Mouse (Mus musculus): ENCODE data around the gene Mbd5. TPM values are rescaled to one million over a fixed set of nuclear protein-coding genes. Genes with fewer than 3 reads are reported as not detected.
A peak's percentile ranks its signal among the peaks of the same experiment; 100 is the strongest.
"Not testable (repeated sequence)": the region's sequence is repeated elsewhere in the genome, so short reads cannot be mapped to it uniquely, and the experiment has no call there.

The Mbd5 gene
- polyA plus RNA-seq, 1 experiment from 2014 or later: 19.6 TPM

DNA sequence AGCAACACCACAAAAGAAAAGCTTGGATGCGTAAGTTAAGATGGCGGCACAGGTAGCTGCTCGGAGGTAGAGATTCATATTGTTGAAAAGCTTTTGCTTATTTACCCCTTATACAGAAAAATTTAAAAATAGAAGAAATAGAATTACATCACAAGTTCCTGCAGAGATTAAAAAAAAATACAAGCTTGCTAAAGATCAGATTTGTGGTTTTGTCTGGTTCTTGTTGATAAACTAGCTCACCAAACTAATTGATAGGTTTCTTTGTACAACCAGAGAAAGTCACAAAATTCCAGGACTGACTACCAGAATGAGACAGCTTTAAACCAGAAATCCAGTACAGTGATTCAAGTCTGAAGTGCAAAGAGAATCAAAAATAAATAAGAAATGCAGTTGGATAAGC is 242.4 kb downstream of the Mbd5 start:
- Histone ChIP-seq H3K4me1 (no peaks in the 10 kb centered on the region), H3K27me3 (ENCODE audit: poor library complexity, severe bottlenecking) (no peaks in the 10 kb centered on the region), H3K27ac (no peak overlapping the region), H3K36me3 (replicated peaks) (no peaks in the 10 kb centered on the region), H3K4me3 (no peak overlapping the region), H3K9me3 (no peaks in the 10 kb centered on the region)
- 98% methylated on average over 3 of the region's 3 CpGs for WGBS
- no peak for DNase-seq (ENCODE audit: extremely low spot score, low spot score)

DNA sequence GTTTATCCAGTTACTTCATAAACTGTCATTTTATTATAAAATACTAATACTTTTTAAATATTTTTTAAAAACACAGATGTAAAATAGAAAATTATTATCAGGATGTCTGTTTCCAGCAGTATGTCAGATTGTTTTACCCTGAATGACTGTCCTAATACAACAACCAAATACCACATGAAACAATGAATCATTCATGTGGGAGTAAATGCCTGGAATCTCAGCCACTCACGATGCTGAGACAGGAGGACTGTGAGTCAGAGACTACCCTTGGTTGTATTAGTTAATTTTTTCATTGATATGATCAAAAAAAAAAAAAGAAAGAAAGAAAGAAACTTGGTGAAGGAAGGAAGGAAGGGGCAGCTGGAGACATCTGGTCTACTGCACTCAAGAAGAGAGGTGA is 254.8 kb downstream of the Mbd5 start:
- Histone ChIP-seq H3K36me3 (replicated peaks) (no peaks in the 10 kb centered on the region), H3K27me3 (ENCODE audit: poor library complexity, severe bottlenecking) (no peaks in the 10 kb centered on the region), H3K4me3 (no peak overlapping the region), H3K9me3 (no peaks in the 10 kb centered on the region), H3K4me1 (no peaks in the 10 kb centered on the region), H3K27ac (no peak overlapping the region)
- no peak for DNase-seq (ENCODE audit: extremely low spot score, low spot score)
- WGBS: 78% methylated on average over 1 of the region's 1 CpGs

DNA sequence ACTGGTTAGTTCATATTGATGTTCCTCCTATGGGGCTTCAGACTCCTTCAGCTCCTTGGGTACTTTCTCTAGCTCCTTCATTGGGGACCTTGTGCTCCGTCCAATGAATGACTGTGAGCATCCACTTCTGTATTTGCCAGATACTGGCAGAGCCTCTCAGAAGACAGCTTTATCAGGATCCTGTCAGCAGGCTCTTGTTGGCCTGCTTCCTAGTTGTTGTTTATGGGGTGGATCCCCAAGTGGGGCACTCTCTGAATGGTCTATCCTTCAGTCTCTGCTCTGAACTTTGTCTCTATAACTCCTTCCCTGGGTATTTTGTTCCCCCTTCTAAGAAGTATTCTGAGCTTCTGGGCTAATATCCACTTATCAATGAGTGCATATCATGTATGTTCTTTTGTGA is 256.4 kb downstream of the Mbd5 start:
- H3K4me1 ChIP-seq; DNase-seq (ENCODE audit: extremely low spot score, low spot score); H3K27me3 ChIP-seq (ENCODE audit: poor library complexity, severe bottlenecking); H3K27ac ChIP-seq; H3K36me3 ChIP-seq (replicated peaks); H3K4me3 ChIP-seq; H3K9me3 ChIP-seq: not testable (repeated sequence)
- 94% methylated on average over 1 of the region's 1 CpGs for WGBS

DNA sequence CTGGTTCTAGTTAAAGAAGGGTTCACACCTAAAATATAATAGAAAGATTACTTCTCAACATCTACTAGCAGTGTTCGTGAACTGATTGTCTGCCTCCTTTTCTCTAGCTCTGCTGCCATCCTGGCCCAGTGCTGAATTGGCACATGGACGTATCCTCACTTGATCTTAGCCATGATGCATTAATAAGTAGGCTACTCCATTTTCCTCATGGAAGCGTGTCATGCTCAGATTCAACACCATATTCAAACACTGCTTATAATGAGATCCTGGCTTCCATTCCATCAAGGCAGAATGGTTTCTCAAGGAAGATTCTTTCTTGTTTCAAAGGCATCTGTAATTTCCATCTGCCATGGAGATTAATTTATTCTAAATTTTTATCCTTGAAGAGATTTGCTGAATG is 260.0 kb downstream of the Mbd5 start:
- no peak overlapping the region for H3K27ac ChIP-seq
- H3K9me3 ChIP-seq: no peaks in the 10 kb centered on the region
- H3K36me3 ChIP-seq (replicated peaks): no peaks in the 10 kb centered on the region
- H3K4me3 ChIP-seq: no peak overlapping the region
- 92% methylated on average over 3 of the region's 3 CpGs for WGBS
- H3K4me1 ChIP-seq: no peaks in the 10 kb centered on the region
- DNase-seq (ENCODE audit: extremely low spot score, low spot score): no peak
- H3K27me3 ChIP-seq (ENCODE audit: poor library complexity, severe bottlenecking): no peaks in the 10 kb centered on the region

DNA sequence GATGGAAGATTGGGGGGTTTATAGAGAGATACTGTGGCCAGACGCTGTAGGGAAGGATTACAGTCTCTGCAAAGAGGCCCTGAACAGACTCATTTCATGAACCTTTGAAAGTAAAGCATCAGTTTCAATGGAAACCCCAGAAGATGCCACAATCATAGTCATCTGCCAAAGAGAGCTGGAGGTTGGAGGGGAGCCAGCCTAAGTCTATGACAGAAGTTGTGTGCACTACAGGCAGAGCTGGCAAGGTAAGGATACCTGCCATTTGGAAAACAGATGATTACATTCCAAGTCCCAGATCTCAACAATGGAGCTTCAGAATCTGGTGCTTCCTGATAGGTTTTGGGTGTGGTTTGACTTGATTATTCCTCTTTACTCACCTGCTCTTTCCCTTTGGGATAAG is 261.1 kb downstream of the Mbd5 start:
- no peaks in the 10 kb centered on the region for H3K4me1 ChIP-seq
- no peaks in the 10 kb centered on the region for H3K9me3 ChIP-seq
- 92% methylated on average over 1 of the region's 1 CpGs for WGBS
- H3K27me3 ChIP-seq (ENCODE audit: poor library complexity, severe bottlenecking): no peaks in the 10 kb centered on the region
- H3K4me3 ChIP-seq: no peak overlapping the region
- no peaks in the 10 kb centered on the region for H3K36me3 ChIP-seq (replicated peaks)
- DNase-seq (ENCODE audit: extremely low spot score, low spot score): no peak
- no peak overlapping the region for H3K27ac ChIP-seq

DNA sequence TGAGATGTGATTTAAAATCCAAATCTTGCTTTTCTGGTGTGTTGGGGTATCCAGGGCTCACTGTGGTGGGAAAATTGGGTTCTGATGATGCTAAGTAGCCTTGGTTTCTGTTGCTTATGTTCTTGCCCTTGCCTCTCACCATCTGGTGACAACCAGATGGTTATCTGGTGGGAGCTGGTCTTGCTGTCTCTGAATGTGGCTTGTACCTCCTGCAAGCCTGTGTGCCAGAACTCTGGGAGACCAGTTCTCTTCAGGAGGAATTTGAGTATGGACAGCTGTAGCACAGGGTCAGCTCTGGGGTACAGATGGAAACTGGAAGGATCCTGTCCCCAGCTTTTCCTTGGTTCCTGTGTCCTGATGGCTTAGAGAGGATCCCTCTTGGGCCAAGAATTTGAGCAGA is 280.4 kb downstream of the Mbd5 start:
- Histone ChIP-seq H3K27me3 (ENCODE audit: poor library complexity, severe bottlenecking) (no peaks in the 10 kb centered on the region), H3K4me1 (no peaks in the 10 kb centered on the region), H3K9me3 (no peaks in the 10 kb centered on the region), H3K27ac (no peak overlapping the region), H3K4me3 (no peak overlapping the region), H3K36me3 (replicated peaks) (no peaks in the 10 kb centered on the region)
- DNase-seq (ENCODE audit: extremely low spot score, low spot score): no peak

DNA sequence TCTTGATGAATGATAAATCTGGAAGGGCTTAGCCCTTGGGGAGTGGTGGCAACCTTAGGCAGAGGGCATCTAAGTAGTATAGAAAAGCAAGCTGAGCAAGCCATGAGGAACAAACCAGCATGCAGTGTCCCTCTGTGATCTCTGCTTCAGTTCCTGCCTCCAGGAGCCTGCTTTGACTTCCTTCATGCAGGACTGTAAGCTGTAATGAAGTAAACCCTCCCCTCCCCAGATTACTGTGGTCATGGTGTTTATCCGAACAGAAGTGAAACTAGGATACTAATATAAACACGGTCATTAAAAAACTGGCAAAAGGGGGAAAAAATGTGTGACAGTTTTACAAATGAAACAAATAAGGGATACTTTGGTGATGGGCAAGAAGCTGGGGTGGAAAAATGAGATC is 284.8 kb downstream of the Mbd5 start:
- Histone ChIP-seq H3K36me3 (replicated peaks) (0 out of 2 replicates have a peak, but pooled peaks cover 4% of the 10 kb centered on the region), H3K4me1 (no peaks in the 10 kb centered on the region), H3K27me3 (ENCODE audit: poor library complexity, severe bottlenecking) (no peaks in the 10 kb centered on the region), H3K4me3 (no peak overlapping the region), H3K9me3 (no peaks in the 10 kb centered on the region), H3K27ac (no peak overlapping the region)
- WGBS: 91% methylated on average over 2 of the region's 2 CpGs
- DNase-seq (ENCODE audit: extremely low spot score, low spot score): no peak

DNA sequence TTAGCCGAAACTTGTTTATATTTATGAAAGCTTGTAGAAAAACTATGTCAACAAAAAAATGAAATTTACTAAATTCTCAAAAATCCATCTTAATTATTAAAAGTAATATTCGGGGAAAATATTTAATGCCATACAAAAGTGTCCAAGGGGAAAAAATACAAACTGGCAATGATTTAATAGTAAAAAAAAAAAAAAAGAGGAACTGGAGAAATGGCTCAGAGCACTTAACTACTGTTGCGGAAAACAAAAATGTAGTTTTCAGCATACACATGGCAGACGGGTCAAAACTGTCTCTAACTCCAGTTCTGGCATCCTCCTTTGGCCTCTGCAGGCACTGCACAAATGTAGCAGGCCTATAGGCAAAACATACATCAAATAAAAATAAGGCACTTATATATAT is 292.4 kb downstream of the Mbd5 start:
- H3K36me3 ChIP-seq (replicated peaks): no peaks in the 10 kb centered on the region
- H3K27ac ChIP-seq: no peak overlapping the region
- WGBS: 89% methylated on average over 4 of the region's 4 CpGs
- H3K27me3 ChIP-seq (ENCODE audit: poor library complexity, severe bottlenecking): no peaks in the 10 kb centered on the region
- H3K9me3 ChIP-seq: no peaks in the 10 kb centered on the region
- no peak for DNase-seq (ENCODE audit: extremely low spot score, low spot score)
- no peaks in the 10 kb centered on the region for H3K4me1 ChIP-seq
- no peak overlapping the region for H3K4me3 ChIP-seq

DNA sequence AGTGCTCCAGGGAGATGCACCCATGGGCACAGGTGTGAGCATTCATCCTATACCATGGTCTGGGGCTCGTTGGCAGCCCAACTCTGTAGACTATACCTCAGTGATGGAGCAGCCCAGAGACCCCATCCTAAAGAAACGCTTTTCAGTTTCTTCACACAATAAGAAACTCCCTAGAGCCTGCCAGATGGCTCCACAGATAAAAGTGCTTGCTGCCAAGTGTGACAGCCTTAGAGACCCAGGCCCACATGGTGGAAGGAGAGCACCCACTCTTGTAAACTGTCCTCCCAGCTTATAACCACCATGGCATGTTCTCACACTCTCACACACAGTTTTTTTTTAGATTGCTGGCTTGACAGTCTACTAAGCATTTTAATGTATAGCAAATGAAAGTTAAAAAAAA is 314.8 kb downstream of the Mbd5 start:
- H3K4me1 ChIP-seq: no peaks in the 10 kb centered on the region
- 78% methylated on average over 2 of the region's 2 CpGs for WGBS
- no peaks in the 10 kb centered on the region for H3K9me3 ChIP-seq
- no peak overlapping the region for H3K4me3 ChIP-seq
- no peak overlapping the region for H3K27ac ChIP-seq
- no peak for DNase-seq (ENCODE audit: extremely low spot score, low spot score)
- H3K27me3 ChIP-seq (ENCODE audit: poor library complexity, severe bottlenecking): no peaks in the 10 kb centered on the region
- H3K36me3 ChIP-seq (replicated peaks): no peaks in the 10 kb centered on the region

DNA sequence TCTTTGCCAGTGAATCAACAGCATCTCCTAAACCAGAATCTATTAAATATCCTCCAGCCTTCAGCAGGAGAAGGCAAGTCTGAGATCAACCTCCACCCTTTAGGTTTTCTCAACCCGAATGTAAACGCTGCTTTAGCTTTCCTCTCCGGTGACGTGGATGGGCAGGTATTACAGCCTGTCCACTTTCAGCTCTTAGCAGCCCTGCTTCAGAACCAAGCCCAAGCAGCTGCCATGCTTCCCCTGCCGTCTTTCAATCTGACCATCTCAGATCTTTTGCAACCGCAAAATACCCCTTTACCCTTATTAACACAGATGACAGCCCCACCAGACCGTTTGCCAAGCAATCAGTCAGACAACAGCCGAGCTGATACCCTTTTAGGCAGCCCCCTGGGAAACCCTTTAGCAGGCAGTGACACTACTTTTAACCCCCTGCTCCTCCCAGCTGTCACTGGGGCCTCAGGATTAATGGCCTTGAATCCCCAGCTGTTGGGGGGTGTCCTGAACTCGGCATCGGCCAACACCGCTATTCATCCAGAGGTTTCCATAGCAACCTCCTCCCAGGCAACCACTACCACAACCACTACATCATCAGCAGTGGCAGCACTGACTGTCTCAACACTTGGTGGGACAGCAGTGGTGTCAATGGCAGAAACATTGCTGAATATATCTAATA is 323.1 kb downstream of the Mbd5 start:
- no peaks in the 10 kb centered on the region for H3K9me3 ChIP-seq
- peak; percentile 60 for DNase-seq (ENCODE audit: extremely low spot score, low spot score)
- peaks cover 12% of the 10 kb centered on the region for H3K4me1 ChIP-seq
- no peaks in the 10 kb centered on the region for H3K36me3 ChIP-seq (replicated peaks)
- H3K27ac ChIP-seq: 0 out of 2 replicates have a peak overlapping the region, but pooled peaks have one; percentile 35
- 28% methylated on average over 11 of the region's 11 CpGs for WGBS
- H3K4me3 ChIP-seq: 0 out of 2 replicates have a peak overlapping the region, but pooled peaks have one; percentile 12
- no peaks in the 10 kb centered on the region for H3K27me3 ChIP-seq (ENCODE audit: poor library complexity, severe bottlenecking)

DNA sequence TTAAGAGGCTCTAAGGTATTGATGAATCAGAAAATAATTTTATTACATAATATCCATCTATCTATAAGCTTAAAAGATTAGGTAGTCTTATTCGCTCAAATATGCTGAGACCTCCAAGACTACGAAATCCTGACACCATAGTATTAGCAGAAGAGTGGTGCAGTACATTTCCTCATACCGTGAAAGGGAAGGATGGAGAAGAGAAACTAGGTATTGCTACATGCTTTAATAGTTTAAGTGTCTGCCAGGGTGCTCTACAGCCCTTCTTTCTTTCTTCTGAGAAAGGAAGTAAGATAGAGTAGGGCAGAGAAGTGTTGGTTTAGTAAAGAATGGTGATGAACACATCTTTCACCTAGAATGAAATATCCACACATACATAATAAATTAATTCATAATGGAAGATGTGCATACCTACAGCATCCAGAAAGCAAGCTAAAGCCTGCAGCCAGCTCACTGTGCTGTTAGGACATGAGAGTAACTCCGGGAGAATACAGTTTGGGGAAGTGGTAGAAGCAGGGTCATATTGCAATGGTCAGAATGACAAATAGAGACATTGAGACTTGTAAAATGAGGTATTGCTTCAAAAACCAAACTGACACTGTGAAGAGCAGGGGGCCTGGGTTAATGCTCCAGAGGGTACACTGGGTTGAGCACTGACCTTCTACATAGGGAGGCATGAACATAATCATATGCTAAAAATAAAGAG is 326.9 kb downstream of the Mbd5 start:
- Histone ChIP-seq H3K4me3 (no peak overlapping the region), H3K27me3 (ENCODE audit: poor library complexity, severe bottlenecking) (no peaks in the 10 kb centered on the region), H3K36me3 (replicated peaks) (no peaks in the 10 kb centered on the region), H3K4me1 (peaks cover 12% of the 10 kb centered on the region), H3K27ac (no peak overlapping the region), H3K9me3 (no peaks in the 10 kb centered on the region)
- no peak for DNase-seq (ENCODE audit: extremely low spot score, low spot score)
- WGBS: 88% methylated on average over 4 of the region's 4 CpGs

DNA sequence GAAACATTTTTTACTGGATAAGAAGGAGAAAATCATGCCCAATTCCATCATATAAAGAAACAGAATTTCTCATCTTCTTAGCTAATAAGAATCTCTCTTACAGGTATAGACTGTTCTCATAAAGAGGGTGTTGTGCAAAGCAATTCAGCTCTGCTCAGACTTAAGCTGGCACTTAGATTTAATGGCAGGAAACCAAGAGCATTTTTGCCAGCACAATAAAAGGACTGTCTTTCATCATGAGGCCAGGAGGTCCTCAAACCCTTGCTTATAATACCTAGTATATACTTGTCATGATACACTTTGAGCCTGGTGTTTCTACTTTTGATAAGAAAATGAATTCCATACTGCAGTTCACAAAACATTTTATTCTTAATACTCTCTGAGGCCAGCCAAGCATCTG is 331.2 kb downstream of the Mbd5 start:
- no peak overlapping the region for H3K27ac ChIP-seq
- H3K4me1 ChIP-seq: no peaks in the 10 kb centered on the region
- H3K27me3 ChIP-seq (ENCODE audit: poor library complexity, severe bottlenecking): no peaks in the 10 kb centered on the region
- DNase-seq (ENCODE audit: extremely low spot score, low spot score): no peak
- no peaks in the 10 kb centered on the region for H3K9me3 ChIP-seq
- H3K4me3 ChIP-seq: no peak overlapping the region
- no peaks in the 10 kb centered on the region for H3K36me3 ChIP-seq (replicated peaks)

DNA sequence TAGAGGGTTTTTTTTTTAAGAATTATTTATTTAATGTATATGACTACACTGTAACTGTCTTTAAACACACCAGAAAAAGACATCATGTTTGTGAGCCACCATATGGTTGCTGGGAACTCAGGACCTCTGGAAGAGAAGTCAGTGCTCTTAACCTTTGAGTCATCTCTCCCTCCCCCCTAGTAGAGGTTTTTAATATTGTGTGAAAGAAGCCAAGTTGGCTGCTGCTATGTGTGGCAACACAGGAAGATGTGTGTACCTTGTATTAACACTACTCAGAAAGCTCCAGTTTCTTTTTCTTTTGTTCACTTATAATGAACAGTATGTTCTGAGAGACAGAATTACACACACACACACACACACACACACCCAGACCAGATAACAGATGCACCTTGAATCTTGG is 334.3 kb downstream of the Mbd5 start:
- Histone ChIP-seq H3K9me3 (no peaks in the 10 kb centered on the region), H3K36me3 (replicated peaks) (no peaks in the 10 kb centered on the region), H3K4me3 (no peak overlapping the region), H3K27ac (no peak overlapping the region), H3K27me3 (ENCODE audit: poor library complexity, severe bottlenecking) (no peaks in the 10 kb centered on the region), H3K4me1 (peaks cover 7% of the 10 kb centered on the region)
- DNase-seq (ENCODE audit: extremely low spot score, low spot score): no peak
